Mouse (Mus musculus) limb, embryonic 15.5 days (tissue): ENCODE results near the gene Adap2. TPM values are rescaled to one million over a fixed set of nuclear protein-coding genes. Genes with fewer than 3 reads are reported as not detected.

Source experiments
- ATAC-seq: fragments of 200-750 bp; cut with Nextera tagmentation; 2 replicates; pipeline ENCODE4 v1.8.0; 2017; ENCODE audit warnings: low read depth, moderate TSS enrichment; ENCODE audit not compliant: insufficient number of reproducible peaks, low FRiP score, low TSS enrichment
- H3K27ac ChIP-seq: fragments of 300-500 bp; sonication (generic); 2 replicates; pipeline ENCODE4 v1.5.1; 2015; ENCODE audit warnings: moderate library complexity, mild to moderate bottlenecking, inconsistent platforms
- H3K27me3 ChIP-seq: fragments of 300-500 bp; sonication (generic); 2 replicates; pipeline ENCODE4 v1.6.1; 2015; ENCODE audit warnings: inconsistent platforms
- H3K36me3 ChIP-seq: fragments of 300-500 bp; sonication (generic); 2 replicates; pipeline ENCODE4 v1.6.1; 2015; ENCODE audit warnings: inconsistent platforms
- H3K4me1 ChIP-seq: fragments of 300-500 bp; sonication (generic); 2 replicates; pipeline ENCODE4 v1.6.1; 2015; ENCODE audit warnings: inconsistent platforms
- H3K4me2 ChIP-seq: fragments of 300-500 bp; sonication (generic); 2 replicates; pipeline ENCODE4 v1.6.1; 2015; ENCODE audit warnings: mild to moderate bottlenecking, inconsistent platforms
- H3K4me3 ChIP-seq: fragments of 300-500 bp; sonication (generic); 2 replicates; pipeline ENCODE4 v1.5.1; 2015; ENCODE audit warnings: mild to moderate bottlenecking, inconsistent platforms
- H3K9ac ChIP-seq: fragments of 300-500 bp; sonication (generic); 2 replicates; pipeline ENCODE4 v1.6.1; 2015; ENCODE audit warnings: inconsistent platforms
- H3K9me3 ChIP-seq: fragments of 300-500 bp; sonication (generic); 2 replicates; pipeline ENCODE4 v1.6.1; 2016; ENCODE audit warnings: inconsistent platforms
- WGBS: fragments of 180-500 bp; shearing (Covaris S2); methylation state at CpG from one replicate; pipeline ENCODE4 v1.1.7; 2015; 5-methylcytosine and 5-hydroxymethylcytosine counted together
- polyA plus RNA-seq: library from polyadenylated mRNA; unstranded; fragments of >200 nt; fragmentation: Nextera tagmentation; extraction: Ambion mirVana; gene quantifications from 2 replicates; pipeline ENCODE4 v1.2.1, GENCODE M21; 2015

Adap2 gene
- polyA plus RNA-seq, 1 experiment from 2014 or later, result 1.9 TPM

DNA sequence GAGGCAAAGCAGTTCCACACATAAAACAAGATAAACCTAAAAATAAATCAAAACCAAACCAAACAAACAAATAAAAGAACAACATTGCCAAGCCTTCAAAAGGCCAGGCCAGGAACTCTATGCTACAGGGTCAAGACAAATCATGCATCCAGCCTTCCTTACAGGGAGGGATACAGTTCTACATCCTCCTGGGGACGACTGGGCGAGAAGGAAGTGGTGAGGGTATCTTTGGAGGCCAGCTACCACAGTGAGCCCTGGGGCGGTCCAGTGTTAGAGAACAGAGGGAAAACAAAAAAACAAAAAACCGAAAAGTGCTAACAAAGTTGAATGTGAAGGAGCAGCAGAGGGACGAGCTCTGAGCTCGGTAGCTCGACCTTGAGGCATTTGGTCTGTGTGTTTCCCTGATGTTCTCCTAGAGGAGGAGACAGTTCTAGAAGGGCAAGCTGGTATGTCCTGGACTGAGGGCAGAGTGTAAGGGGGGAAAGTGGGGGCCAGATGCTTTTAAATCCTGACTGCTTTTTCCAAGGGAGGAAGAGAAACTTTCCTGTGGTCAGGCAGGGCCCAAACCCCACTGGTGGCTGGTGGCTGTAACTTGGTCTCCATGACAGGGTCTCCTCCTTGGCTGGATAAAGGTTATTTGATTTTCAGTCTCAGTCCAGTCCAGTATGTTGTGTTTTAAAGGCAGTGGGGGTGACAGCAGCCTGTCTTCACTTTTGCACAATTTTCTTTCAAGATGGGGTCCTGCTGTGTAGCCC, 9.6 kb downstream of the Adap2 start:
- H3K9me3 ChIP-seq, result no peaks in the 10 kb centered on the region
- H3K36me3 ChIP-seq, result no peaks in the 10 kb centered on the region

DNA sequence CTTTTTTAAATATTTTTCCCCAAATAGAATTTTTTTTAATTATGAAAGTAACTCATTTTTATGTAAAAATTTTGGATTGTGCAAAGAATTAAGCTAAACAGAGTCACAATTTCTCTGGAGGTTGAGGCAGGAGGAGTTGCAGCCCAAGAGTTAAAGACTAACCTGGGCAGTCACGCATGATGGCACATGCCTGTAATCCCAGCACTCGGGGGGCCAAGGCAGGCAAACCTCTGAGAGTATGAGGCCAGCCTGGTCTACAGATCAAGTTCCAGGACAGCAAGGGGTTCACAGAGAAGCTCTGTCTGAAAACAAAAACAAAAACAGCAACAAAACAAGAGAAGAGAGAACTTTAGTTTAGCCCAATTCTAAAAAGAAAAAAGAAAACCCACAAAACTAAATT, 10.3 kb downstream of the Adap2 start:
- ATAC-seq, result no peak
- H3K4me1 ChIP-seq, result no peaks in the 10 kb centered on the region
- H3K9ac ChIP-seq, result no peak overlapping the region
- H3K4me2 ChIP-seq, result no peak overlapping the region
- no peak overlapping the region for H3K27ac ChIP-seq
- no peaks in the 10 kb centered on the region for H3K36me3 ChIP-seq
- H3K4me3 ChIP-seq, result no peak overlapping the region
- 60% methylated on average over 2 of the region's 2 CpGs for WGBS
- H3K9me3 ChIP-seq, result no peaks in the 10 kb centered on the region
- H3K27me3 ChIP-seq, result no peaks in the 10 kb centered on the region

More for the DNA sequence above, 9.6 kb downstream of the Adap2 start:
- Histone ChIP-seq H3K27ac (no peak overlapping the region), H3K4me3 (no peak overlapping the region), H3K27me3 (no peaks in the 10 kb centered on the region), H3K4me1 (no peaks in the 10 kb centered on the region), H3K4me2 (no peak overlapping the region), H3K9ac (no peak overlapping the region)
- ATAC-seq, result no peak
- WGBS, result 68% methylated on average over 7 of the region's 7 CpGs

DNA sequence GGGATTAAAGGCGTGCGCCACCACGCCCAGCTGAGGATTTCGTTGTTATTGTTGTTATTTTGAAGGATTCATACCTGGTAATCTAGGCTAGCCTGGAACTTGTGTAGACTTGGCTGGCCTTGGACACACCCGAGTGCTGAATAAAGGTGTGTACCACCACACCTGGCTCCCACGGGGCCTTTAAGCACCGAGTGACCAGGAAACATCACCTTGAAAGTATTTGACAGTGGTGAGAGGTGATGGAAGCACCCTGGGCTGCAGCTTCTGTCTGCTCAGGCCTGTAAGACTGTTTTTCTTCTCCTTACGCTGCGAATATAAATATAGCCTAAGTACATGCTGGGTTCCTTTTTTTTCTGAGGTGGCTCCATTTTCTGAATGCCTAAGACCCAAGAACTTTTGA, 14.2 kb downstream of the Adap2 start:
- Histone ChIP-seq H3K4me3 (no peak overlapping the region), H3K27ac (no peak overlapping the region), H3K36me3 (no peaks in the 10 kb centered on the region), H3K4me2 (no peak overlapping the region), H3K9me3 (no peaks in the 10 kb centered on the region), H3K4me1 (no peaks in the 10 kb centered on the region), H3K9ac (no peak overlapping the region), H3K27me3 (no peaks in the 10 kb centered on the region)
- no peak for ATAC-seq
- 87% methylated on average over 9 of the region's 9 CpGs for WGBS

DNA sequence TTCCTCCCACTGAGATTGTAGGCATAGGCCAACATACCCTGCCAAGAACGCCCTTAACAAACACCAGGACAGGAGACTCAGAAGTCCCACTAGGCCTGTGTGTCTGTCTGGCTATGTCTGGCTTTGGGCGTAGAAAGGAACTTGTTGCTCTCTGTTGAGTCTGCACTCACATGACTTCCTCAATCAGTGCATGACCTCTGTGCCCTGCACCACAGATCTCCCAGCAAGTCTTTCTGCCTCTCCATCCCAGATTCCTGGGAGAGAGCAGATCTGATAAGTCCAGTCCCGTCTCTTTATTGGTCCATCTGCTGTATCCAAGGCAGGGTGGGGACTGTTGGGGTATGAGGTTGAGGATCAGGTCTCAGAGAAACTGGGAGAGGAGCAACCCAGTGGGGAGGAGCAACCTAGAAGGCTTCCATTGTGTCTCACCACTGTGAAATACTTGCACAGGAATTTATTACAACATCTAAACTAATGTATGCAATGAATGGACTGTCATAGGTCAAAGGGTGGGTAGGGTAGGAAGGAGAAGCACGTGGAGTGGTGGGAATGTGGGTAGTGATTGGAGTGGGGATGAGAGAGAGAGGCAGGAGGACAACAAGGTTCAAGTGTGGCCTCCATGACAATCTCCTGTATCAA, 14.8 kb downstream of the Adap2 start:
- no peaks in the 10 kb centered on the region for H3K9me3 ChIP-seq
- no peaks in the 10 kb centered on the region for H3K36me3 ChIP-seq
- WGBS, result 69% methylated on average over 4 of the region's 4 CpGs
- no peaks in the 10 kb centered on the region for H3K4me1 ChIP-seq
- no peak overlapping the region for H3K9ac ChIP-seq
- H3K27me3 ChIP-seq, result no peaks in the 10 kb centered on the region
- no peak overlapping the region for H3K4me3 ChIP-seq
- H3K27ac ChIP-seq, result no peak overlapping the region
- H3K4me2 ChIP-seq, result no peak overlapping the region
- ATAC-seq, result no peak

DNA sequence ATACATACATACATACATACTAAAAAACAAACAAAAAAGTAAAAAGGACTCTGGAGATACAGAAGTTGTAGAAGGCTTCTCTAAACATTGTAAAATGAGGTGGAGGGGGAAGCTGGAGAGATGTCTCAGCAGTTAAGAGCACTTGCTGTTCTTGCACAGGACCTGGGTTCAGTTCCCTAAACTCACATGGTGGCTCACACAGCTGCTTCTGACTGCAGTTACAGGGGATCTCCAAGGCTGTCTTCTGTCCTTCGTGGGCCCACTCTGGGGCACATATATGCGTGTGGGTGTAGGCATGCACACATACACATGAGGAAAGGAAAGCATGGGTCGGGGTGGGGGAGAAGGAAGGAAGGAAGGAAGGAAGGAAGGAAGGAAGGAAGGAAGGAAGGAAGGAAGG, 15.7 kb downstream of the Adap2 start:
- H3K9ac ChIP-seq, result no peak overlapping the region
- WGBS, result 84% methylated on average over 3 of the region's 3 CpGs

DNA sequence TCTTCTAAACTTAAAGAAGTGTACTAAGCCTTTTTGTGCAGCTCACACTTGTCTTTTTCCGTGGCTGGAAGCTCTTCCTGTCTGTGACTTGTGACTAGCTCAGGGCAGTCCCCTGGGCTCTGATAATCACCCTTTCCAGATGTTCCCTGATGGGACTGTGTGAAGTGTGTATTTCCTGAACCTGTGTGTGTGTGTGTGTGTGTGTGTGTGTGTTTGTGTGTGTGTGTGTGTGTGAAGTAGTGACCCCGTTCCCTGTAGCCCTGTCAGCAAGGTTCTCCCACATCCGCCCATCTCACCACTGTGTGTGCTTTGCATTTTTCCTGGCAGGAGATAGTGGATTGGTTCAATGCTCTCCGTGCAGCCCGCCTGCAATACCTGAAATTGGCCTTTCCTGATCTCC, 16.4 kb downstream of the Adap2 start:
- no peak overlapping the region for H3K27ac ChIP-seq
- ATAC-seq, result no peak
- WGBS, result 62% methylated on average over 5 of the region's 5 CpGs
- no peaks in the 10 kb centered on the region for H3K9me3 ChIP-seq
- no peak overlapping the region for H3K4me3 ChIP-seq
- no peaks in the 10 kb centered on the region for H3K4me1 ChIP-seq
- no peaks in the 10 kb centered on the region for H3K36me3 ChIP-seq
- H3K4me2 ChIP-seq, result no peak overlapping the region
- no peak overlapping the region for H3K9ac ChIP-seq
- no peaks in the 10 kb centered on the region for H3K27me3 ChIP-seq

More for the DNA sequence above, 15.7 kb downstream of the Adap2 start:
- H3K9me3 ChIP-seq, result no peaks in the 10 kb centered on the region
- H3K27me3 ChIP-seq, result no peaks in the 10 kb centered on the region
- H3K36me3 ChIP-seq, result no peaks in the 10 kb centered on the region
- no peak overlapping the region for H3K27ac ChIP-seq
- H3K4me3 ChIP-seq, result no peak overlapping the region
- H3K4me2 ChIP-seq, result no peak overlapping the region
- no peaks in the 10 kb centered on the region for H3K4me1 ChIP-seq
- ATAC-seq, result no peak

DNA sequence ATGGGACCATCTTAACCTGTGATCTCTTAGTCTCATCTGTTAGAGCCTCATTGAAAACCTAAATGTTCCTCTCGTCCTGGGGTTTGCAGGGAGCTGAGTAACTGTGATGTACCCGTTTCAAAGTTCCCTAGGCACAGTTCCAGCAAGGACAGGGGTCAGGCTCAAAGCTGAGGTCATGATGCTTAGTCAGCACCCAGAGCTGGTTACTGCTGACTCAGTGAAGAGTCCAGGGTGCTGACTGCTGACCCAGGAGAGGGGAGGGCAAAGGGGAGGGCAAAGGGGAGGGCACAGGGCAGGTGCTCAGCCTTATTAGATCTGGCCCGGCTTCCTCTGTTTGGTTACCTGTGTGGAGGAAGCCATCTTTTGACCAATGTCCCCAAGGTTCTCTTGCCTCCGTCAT, 18.0 kb downstream of the Adap2 start:
- 70% methylated on average over 4 of the region's 4 CpGs for whole genome bisulfite sequencing
- Histone ChIP-seq H3K27ac (no peak overlapping the region), H3K4me1 (no peaks in the 10 kb centered on the region), H3K4me2 (no peak overlapping the region), H3K9ac (no peak overlapping the region), H3K4me3 (no peak overlapping the region), H3K27me3 (no peaks in the 10 kb centered on the region), H3K36me3 (no peaks in the 10 kb centered on the region), H3K9me3 (no peaks in the 10 kb centered on the region)
- ATAC-seq, result no peak

DNA sequence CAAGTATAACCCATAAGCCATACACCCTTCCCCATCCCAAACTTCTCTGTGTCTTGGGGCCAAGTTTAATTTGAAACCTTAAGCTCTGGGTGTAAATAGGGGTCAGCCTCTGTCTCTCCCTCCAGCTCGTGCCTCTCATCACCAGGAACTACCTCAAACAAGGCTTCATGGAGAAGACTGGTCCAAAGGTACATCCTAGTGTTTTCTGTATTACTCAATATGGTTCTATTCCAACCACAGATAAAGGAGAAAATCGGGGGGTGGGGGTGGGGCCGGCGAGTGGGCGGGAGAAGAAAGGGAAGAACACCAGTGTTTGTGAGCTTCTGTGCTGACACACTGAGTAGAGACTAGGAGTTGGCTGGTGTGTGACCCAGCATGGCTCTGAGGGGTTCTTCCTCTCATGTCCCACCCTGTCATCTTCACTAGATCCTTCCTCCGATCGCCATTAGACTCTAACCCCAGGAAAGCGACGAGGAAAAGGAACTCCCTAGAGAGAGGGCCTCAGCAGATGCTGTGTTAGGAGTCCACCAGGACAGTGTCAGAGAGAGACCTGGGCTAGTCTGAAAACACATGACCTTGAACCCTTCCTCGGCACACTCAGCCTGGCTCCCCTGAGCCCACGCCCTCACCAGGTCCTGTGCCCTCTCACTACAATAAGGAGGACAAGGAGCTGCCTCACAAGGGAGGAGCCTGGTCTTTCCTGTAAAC, 20.2 kb downstream of the Adap2 start:
- no peak for ATAC-seq
- WGBS, result 72% methylated on average over 11 of the region's 11 CpGs
- H3K9ac ChIP-seq, result no peak overlapping the region
- H3K9me3 ChIP-seq, result no peaks in the 10 kb centered on the region
- H3K4me1 ChIP-seq, result no peaks in the 10 kb centered on the region
- H3K4me3 ChIP-seq, result no peak overlapping the region
- no peaks in the 10 kb centered on the region for H3K27me3 ChIP-seq
- H3K36me3 ChIP-seq, result no peaks in the 10 kb centered on the region
- no peak overlapping the region for H3K4me2 ChIP-seq
- no peak overlapping the region for H3K27ac ChIP-seq

DNA sequence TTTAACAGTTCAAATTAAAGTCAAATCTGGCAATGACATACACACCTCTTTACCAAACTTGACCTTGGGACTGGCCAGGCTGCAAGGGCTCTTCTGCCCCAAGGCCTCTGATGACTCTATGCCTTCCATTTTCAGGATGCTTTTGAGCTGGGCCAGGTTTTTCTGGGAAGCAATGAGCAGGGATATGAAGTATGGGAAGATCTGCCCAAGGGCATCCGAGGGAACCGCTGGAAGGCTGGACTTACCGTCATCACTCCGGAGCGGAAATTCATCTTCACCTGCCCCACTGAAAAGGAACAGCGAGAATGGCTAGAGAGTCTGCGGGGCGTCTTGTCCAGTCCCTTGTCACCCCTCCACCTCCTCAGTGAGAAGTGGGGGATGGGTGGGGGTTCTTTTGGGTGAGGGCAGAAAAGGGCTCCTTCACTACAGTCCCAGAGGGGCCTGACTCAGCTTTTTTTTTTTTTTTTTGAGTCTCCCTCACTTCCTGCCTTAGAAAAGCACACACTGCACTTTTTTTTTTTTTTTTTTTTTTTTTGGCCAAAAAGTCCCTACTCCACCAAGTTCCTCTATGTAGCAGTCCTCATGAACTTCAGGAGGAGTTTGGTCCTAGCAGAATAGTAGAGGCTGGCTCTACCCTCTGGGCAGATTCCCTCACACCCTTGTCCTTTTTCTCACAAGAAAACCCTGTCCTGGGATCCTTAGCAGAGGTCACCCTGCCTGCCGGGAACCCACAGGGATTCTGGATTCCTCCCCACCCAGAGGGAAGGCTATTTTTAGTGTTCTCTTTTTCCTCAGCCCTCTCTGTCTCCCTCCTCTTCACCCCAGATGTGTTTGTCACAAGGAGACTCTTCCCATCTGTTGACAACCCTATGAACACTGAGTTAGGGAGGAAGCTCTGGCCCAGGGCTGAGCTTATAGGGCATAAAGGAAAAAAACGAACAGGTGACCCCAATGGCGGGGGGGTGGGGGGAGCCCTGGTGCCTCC, 23.3 kb downstream of the Adap2 start:
- Histone ChIP-seq H3K27ac (no peak overlapping the region), H3K27me3 (no peaks in the 10 kb centered on the region), H3K4me2 (no peak overlapping the region), H3K9me3 (no peaks in the 10 kb centered on the region), H3K4me3 (no peak overlapping the region), H3K36me3 (no peaks in the 10 kb centered on the region), H3K9ac (no peak overlapping the region), H3K4me1 (no peaks in the 10 kb centered on the region)
- ATAC-seq, result no peak
- 73% methylated on average over 11 of the region's 11 CpGs for WGBS

DNA sequence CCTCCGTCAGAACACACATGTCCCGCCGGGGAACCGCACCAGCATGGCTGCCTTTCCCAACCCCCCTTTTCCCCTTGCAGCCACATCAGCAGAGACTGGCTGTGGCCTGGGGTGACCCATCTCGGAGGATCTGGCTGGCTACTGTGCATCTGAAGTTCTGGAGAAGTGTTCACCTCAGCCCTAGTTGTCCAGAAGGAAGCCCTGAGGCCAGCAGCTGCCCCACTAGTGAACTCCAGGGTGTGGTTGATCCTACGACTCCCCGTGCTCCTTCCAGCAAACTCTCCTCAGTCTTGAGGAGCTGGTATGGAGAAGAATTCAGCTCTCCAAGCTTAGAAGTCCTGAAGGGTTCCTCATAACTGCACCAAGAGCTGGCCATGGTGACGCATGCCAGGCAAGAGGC, 24.4 kb downstream of the Adap2 start:
- 76% methylated on average over 8 of the region's 8 CpGs for WGBS
- no peak for ATAC-seq
- no peaks in the 10 kb centered on the region for H3K27me3 ChIP-seq
- H3K9me3 ChIP-seq, result no peaks in the 10 kb centered on the region
- no peak overlapping the region for H3K4me2 ChIP-seq
- no peak overlapping the region for H3K4me3 ChIP-seq
- no peak overlapping the region for H3K9ac ChIP-seq
- H3K27ac ChIP-seq, result no peak overlapping the region
- H3K4me1 ChIP-seq, result no peaks in the 10 kb centered on the region
- no peaks in the 10 kb centered on the region for H3K36me3 ChIP-seq

DNA sequence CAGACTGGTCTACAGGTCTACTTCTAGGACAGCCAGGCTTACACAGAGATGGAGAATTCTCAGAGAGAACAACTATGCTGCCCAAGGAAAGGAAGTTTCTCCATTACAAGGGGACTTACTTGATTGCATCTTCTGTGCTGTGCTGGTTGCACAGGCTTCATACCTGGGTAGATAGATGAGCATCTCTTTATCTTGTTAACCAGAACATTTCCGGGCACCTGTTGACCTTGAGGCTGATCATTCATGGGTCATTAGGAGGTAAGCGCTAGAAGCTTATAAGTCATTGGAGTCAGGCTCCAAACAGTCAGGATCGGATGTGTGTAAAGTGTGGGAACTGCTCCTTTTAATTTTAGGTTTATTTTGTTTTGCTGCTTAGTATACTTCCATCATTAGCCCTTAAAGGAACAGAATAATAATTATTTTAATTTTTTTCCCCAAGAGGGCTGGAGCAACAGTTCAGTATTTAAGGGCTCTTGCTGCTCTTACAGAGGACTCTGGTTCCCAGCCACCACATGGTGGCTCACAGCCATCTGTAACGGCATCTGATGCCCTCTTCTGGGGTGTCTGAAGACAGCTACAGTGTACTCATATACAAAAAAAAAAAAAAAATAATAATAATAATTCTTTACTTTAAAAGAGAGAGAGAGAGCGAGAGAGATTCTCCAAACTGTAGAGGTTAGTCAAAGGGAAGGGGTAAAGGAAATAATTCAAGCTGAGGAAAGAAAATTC, 27.3 kb downstream of the Adap2 start:
- no peak overlapping the region for H3K4me2 ChIP-seq
- H3K27me3 ChIP-seq, result no peaks in the 10 kb centered on the region
- no peak for ATAC-seq
- H3K36me3 ChIP-seq, result no peaks in the 10 kb centered on the region
- H3K9ac ChIP-seq, result no peak overlapping the region
- H3K27ac ChIP-seq, result no peak overlapping the region
- H3K9me3 ChIP-seq, result no peaks in the 10 kb centered on the region
- 0 out of 2 replicates have a peak, but pooled peaks cover 4% of the 10 kb centered on the region for H3K4me1 ChIP-seq
- H3K4me3 ChIP-seq, result no peak overlapping the region
- 65% methylated on average over 5 of the region's 5 CpGs for WGBS
